Mouse (Mus musculus) 416B (cell line): ENCODE results near the gene Unc93a2.
"Not testable (repeated sequence)": the region's sequence is repeated elsewhere in the genome, so short reads cannot be mapped to it uniquely, and the experiment has no call there.

ENCODE experiments used
- DNase-seq: peaks from one replicate; pipeline ENCODE4 v3.0.0; 2011; ENCODE audit warnings: low read depth

Gene Unc93a2

DNA sequence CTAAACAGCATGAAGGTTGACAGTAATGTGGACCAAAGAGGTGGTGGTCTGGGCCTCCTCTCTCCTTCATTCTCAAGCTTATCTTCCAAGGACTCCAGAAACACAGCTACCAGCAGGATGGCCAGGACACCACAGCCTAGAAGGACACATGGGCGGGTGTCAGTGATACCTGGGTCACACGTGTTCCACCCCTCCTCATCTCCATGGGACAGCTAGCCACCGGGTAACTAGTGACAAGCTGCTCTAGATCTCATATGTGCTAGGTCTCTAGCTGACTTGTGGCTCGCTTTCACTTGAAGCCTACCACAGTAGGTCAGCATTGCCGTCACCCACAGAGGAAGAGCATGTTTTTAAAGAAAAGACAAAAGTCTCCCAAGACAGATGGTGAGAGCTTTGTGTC lies 13.4 kb downstream of the Unc93a2 start, which contains the start of gene Gm49630:
TSS of gene Gm49630 (minus strand) at position 101 of the 400 bp plus-strand sequence.
- not testable (repeated sequence) for DNase-seq

DNA sequence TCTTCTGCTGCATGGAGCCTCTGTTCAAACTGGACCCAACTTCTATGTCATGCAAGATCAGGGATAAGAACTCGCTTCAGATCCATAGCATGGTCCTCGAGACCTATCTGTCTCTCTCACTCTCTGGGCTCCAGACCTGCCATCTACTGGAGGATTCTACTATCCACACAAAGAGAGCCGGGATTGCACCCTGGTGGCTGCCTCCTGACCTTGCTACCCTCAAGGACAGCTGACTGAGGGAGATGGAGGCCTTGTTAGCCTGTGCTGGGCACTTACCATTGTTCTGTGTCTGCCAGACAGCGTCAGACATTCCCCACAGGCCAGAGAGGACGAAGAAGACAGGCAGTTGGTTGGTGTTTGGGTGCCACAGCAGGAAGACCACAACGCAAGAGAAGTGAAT lies 15.9 kb downstream of the Unc93a2 start:
- DNase-seq = not testable (repeated sequence)

DNA sequence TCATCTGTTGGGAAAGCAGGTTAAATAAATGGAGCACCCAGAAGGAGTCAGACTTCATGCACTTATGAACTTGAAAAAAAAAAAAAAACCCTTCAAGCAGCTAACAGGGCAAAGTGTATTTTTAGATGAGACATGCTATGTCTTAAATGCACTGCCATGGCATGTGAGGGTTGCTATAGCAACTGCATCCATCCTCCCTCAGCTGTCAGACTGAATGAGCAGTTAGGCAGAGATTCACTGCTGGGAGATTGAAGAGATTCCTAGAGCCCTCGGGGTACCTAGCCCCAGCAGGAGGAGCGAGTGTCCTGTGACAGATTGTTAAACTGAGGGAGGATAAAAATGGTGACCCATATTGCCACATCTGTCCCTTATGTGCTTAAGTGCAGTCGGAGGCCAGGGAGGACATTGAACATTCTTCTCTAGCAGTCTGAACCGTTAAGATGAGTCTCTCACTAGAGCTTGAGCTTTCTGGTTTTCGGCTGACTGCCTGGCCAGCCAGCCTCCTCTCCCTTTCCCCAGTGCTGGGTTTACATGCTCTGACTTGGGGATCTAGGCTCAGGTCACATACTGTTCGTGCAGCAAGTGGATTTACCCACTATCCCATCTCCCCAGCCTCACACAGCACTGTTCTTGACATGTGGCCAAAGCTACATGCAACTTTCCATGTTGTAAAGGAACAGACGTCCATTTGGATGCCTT lies 18.4 kb downstream of the Unc93a2 start:
- not testable (repeated sequence) for DNase-seq

DNA sequence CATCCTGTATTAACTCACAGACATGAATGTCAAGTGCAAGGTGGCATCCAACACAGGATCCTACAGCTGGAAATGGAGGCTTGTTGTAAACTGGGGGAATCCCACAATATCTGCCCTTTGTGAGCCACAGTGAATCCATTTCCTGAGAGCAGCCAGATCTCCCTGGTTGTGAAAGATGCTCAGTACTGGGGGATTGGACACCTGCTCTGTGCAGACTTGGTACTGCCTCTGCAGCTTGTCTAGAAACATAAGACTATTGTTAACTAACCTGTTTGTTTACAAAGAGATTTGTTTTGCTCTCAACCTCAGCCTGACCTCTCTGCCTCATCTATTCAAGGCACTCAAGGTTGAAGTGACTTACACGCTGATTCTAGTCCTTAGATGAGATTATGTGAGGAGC lies 19.0 kb downstream of the Unc93a2 start:
- DNase-seq = not testable (repeated sequence)

DNA sequence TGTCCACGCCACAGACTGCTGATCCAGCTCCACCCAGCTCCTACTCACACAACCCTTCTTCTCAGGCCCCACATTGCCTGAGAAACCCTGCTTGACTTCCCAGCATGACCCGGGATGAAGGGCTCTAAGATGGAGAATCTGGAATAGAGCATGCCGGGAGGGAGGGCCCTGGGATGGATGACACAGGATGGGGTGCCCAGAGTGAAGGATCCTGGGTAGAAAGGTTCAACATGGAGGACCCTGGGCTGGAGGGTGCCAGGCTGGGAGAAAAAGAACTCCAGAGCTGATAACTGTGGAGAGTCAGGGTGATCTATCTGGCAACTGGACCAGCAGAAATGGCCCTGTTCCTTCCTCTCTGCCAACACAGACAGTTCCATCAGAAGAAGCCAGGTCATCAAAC lies 19.6 kb downstream of the Unc93a2 start:
- not testable (repeated sequence) for DNase-seq

GRCm38 (mm10) chr17:7360749-7361465 lies 24.4 kb downstream of the Unc93a2 start:
- not testable (repeated sequence) for DNase-seq

- DNase-seq = not testable (repeated sequence)
Observed at GRCm38 (mm10) chr17:7359806-7360205, 25.5 kb downstream of the Unc93a2 start.

DNA sequence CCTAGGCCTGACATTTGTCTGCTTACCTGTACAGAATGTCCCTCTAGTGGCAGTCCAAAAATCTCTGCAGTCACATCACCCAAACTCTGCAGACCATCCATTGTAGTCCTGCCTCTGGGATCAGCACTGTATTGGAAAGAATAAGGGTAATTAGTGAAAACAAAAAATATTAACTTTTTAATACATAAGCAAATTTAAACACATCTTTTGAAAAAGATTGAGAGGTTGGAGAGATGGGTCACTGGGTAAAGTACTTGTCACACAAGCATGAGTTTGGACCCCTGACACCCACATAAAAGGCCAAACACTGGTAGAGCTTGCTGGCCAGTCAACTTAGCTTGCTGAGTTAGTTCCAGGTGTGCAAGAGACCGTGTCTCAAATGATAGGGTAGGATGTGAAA lies 32.7 kb downstream of the Unc93a2 start, which contains the start of gene Ttll2:
TSS of gene Ttll2 (minus strand) at position 101 of the 400 bp plus-strand sequence.
- not testable (repeated sequence) for DNase-seq

- DNase-seq = not testable (repeated sequence)
Observed at GRCm38 (mm10) chr17:7348765-7349164, 36.5 kb downstream of the Unc93a2 start.

DNA sequence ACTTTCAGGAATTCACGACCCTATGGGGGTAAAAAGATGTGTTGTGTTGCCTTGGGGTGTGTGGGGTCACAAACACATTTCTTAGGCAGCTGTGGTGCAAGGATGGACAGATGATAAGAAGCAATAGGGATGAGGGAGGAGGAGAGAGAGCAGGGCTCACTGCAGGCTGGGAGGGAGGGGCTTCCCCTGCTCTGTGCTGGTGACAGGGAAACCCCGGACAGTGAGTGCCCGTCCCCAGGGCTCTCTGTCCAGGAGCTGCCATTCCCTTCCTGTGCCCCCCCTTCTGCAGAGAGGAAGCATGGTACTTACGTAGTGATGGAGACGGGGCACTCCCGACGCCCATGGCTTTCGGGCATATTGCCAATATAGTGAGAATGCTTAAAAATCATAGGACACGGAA lies 47.9 kb downstream of the Unc93a2 start:
- not testable (repeated sequence) for DNase-seq

DNA sequence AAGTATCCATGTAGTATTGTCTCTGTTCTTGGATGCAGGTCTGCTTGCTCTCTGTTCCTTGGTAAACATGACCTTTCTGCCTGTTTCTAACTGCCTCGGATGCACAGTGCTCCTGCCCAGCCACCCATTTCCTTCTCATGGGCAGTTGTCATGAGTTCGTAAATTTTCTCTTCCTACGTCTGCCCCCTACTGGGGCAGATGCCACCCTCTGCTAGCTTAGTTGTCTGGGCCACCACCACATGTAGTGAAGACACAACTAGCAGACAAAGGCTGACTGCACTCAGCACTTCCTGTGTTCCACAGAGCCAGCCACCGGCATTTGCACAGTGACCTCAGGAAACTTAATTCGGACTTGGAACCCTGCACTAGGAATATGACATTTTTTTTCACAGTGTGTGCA lies 52.5 kb downstream of the Unc93a2 start:
- DNase-seq = not testable (repeated sequence)

GRCm38 (mm10) chr17:7326415-7326814 lies 58.8 kb downstream of the Unc93a2 start:
- DNase-seq = not testable (repeated sequence)

DNA sequence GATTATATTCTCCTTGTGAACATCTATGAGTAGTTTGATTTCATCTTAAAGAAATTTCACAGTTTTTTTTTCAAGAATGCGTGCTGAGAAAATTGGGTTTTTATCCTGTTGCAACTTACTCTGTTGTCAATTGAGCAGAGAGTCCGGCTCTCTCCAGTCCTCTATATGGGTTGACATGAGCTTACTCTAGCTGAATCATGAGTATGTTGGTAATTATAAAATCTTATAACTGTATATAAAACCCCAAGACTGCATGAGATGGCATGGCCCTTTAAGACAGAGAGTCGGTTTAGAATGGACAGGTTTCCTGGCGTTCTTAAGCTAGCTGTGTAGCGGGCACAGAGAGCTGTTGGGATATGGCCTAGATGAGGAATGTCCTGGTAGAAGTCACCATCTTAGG lies 60.9 kb downstream of the Unc93a2 start, which contains the start of gene Tcp10a:
TSS of gene Tcp10a (plus strand) at position 301 of the 400 bp plus-strand sequence.
- DNase-seq = not testable (repeated sequence)

- DNase-seq = not testable (repeated sequence)
Observed at GRCm38 (mm10) chr17:7319789-7320188, 65.5 kb downstream of the Unc93a2 start.

GRCm38 (mm10) chr17:7315693-7316382 lies 69.4 kb downstream of the Unc93a2 start:
- DNase-seq = not testable (repeated sequence)
